Mouse (Mus musculus): ENCODE measurements around the gene Slc10a6. TPM values are rescaled to one million over a fixed set of nuclear protein-coding genes. Genes with fewer than 3 reads are reported as not detected.

Slc10a6 gene
- polyA plus RNA-seq (2012; rRNA removed; ENCODE audit: low replicate concordance), result 0.34 and 1.1 TPM in 2 replicates

DNA sequence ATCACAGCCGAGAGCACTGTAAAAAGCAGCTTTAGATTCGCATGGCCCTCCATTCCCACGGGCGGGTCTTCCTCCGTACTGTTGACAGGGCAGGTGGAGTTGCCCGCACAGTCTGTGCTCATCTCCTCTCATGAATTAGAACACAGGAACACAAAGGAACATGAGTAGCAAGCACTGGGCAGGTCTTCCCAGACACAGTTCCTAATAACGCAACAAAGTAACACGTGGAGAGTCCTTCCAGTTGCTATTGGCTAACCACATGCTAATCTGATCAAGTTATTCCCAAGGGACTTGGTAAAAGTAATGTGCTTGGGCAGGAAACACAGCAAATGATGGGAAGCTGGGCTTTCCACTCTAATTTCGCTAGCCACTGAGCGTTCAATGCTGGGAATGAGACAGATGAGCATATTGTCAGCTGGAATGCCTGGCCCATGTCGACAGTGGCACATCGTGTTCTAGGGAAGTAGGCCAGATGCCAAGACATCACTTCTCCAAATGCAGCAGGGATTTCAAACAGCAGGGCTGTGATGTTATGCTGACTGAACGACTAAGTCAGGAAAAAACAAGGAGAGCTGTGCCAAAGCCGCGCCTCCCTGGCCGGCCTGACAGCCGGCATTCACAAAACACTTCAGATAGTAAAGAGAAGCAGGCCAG is at the start of gene Slc10a6:
TSS of gene Slc10a6 (minus strand) at position 293 of the 654 bp plus-strand sequence.

DNA sequence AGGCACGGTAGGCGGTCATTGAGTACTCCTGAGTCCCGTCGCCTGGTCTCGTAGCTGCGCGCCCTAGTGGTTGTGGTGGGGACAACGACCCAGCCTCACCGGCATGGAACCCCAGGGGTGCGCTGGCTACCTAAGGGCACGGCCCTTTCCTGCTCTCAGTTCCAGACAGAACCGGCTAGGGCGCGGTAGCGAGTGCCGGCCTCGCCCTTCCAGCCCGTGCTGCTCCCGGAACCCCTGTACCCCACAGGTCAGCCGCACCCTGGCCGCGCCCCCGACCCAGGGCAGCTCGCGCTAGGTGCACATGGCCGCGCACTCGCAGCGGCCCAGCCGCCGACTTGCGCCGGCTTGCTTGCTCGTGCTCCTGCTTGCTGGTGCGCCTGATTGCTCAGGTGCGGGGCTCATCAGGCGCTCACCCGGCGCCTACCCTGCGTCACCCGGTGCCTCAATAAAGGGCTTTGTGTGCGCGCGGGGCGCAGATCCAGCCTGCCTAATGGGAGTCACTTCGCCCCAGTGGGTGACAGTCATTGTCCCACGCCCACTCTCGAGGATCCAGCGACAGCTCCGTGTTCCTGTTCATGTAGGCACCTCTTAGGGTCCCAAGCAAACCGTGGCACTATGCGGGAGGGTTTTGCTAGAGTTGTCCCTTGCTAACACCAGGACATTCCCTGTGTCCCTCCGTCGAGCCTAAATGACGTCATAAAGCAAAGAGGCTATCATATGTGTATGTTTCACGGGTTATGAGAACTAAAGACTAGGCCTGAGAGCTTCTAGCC is 26.3 kb upstream of the Slc10a6 start, which contains the start of gene 1700016H13Rik:
TSS of gene 1700016H13Rik (minus strand) at position 665 of the 773 bp plus-strand sequence.

Other genes with a start within 250 kb of the Slc10a6 start
- gene Ptpn13, start 204.2 kb downstream of the Slc10a6 start, polyA plus RNA-seq (2012; rRNA removed; ENCODE audit: low replicate concordance), result 0.68 and 1.5 TPM in 2 replicates
- gene 1700016H13Rik, start 26.6 kb upstream of the Slc10a6 start, polyA plus RNA-seq (2012; rRNA removed; ENCODE audit: low replicate concordance), result not detected in 2 replicates
- gene Aff1, start 63.0 kb upstream of the Slc10a6 start, polyA plus RNA-seq (2012; rRNA removed; ENCODE audit: low replicate concordance), result 4.3 and 4.5 TPM in 2 replicates